Mouse (Mus musculus) MEL (cell line): Measurements from ENCODE around the gene Hoxc4. TPM values are rescaled to one million over a fixed set of nuclear protein-coding genes. Genes with fewer than 3 reads are reported as not detected.
A peak's percentile ranks its signal among the peaks of the same experiment; 100 is the strongest.

ENCODE experiments used
- DNase-seq: peaks from one replicate; pipeline ENCODE4 v3.0.0; 2011; ENCODE audit warnings: low read depth, low spot score
- H3K27ac ChIP-seq: 2 replicates; pipeline ENCODE4 v1.5.1; 2012; ENCODE audit warnings: low read depth, mild to moderate bottlenecking, control low read depth, low read length, moderate library complexity; ENCODE audit not compliant: control insufficient read depth
- H3K27me3 ChIP-seq, 2 experiments: fragments of 150-350 bp in 1 of 2; sonication (generic) in 1 of 2; 2 replicates each; pipeline ENCODE4 v1.6.1; 2012; ENCODE audit warnings: low read length in 2 of 2, mild to moderate bottlenecking in 2 of 2, improper control_type of control experiment in 1 of 2, moderate library complexity in 1 of 2; ENCODE audit not compliant: insufficient read depth in 2 of 2, control insufficient read depth in 1 of 2
- H3K36me3 ChIP-seq, 2 experiments: 2 replicates each; pipeline ENCODE4 v1.6.1; 2012 to 2014; ENCODE audit warnings: low read length in 2 of 2, improper control_type of control experiment in 1 of 2, inconsistent platforms in 1 of 2, mild to moderate bottlenecking in 1 of 2; ENCODE audit not compliant: insufficient read depth in 2 of 2, control insufficient read depth in 1 of 2
- H3K4me1 ChIP-seq, 2 experiments: fragments of 150-350 bp in 1 of 2; sonication (generic) in 1 of 2; 2 replicates each; pipeline ENCODE4 v1.6.1; 2012; ENCODE audit warnings: low read length in 2 of 2, improper control_type of control experiment in 1 of 2, mild to moderate bottlenecking in 1 of 2; ENCODE audit not compliant: insufficient read depth in 2 of 2, control insufficient read depth in 1 of 2
- H3K4me3 ChIP-seq, 2 experiments: fragments of 150-350 bp in 1 of 2; sonication (generic) in 1 of 2; 2 replicates each; pipeline ENCODE4 v1.5.1; 2012; ENCODE audit warnings: low read depth in 2 of 2, low read length in 2 of 2, mild to moderate bottlenecking in 2 of 2, moderate library complexity in 2 of 2, control low read depth in 1 of 2, improper control_type of control experiment in 1 of 2; ENCODE audit not compliant: control insufficient read depth in 1 of 2, insufficient read depth in 1 of 2
- H3K79me2 ChIP-seq: 2 replicates; pipeline ENCODE4 v1.6.1; 2012; ENCODE audit warnings: mild to moderate bottlenecking, low read length, moderate library complexity; ENCODE audit not compliant: control insufficient read depth, poor library complexity, insufficient read depth
- H3K9ac ChIP-seq: 2 replicates; pipeline ENCODE4 v1.6.1; 2012; ENCODE audit warnings: low read depth, mild to moderate bottlenecking, control low read depth, low read length, moderate library complexity; ENCODE audit not compliant: control insufficient read depth, poor library complexity, severe bottlenecking
- H3K9me3 ChIP-seq: fragments of 150-350 bp; sonication (generic); replicated peaks from 2 replicates; pipeline ENCODE4 v1.6.1; 2012; ENCODE audit warnings: mild to moderate bottlenecking, low read length, improper control_type of control experiment, moderate library complexity; ENCODE audit not compliant: insufficient read depth
- BHLHE40 ChIP-seq: IDR thresholded peaks from 2 replicates; pipeline ENCODE4 v1.6.1; 2012; ENCODE audit warnings: low read depth, mild to moderate bottlenecking, inconsistent platforms, low read length, improper control_type of control experiment, borderline replicate concordance
- CHD1 ChIP-seq: IDR thresholded peaks from 2 replicates; pipeline ENCODE4 v1.6.1; 2012; ENCODE audit warnings: low read depth, mild to moderate bottlenecking, inconsistent platforms, low read length, improper control_type of control experiment
- CTCF ChIP-seq, 3 experiments: IDR thresholded peaks in 2 of 3; conservative IDR thresholded peaks in 1 of 3; 2 replicates each; pipeline ENCODE4 v1.5.1; 2011 to 2012; ENCODE audit warnings: low read length in 3 of 3, low read depth in 2 of 3, mild to moderate bottlenecking in 2 of 3, improper control_type of control experiment in 1 of 3, inconsistent platforms in 1 of 3, mixed read lengths in 1 of 3, moderate library complexity in 1 of 3; ENCODE audit not compliant: control insufficient read depth in 1 of 3, insufficient read depth in 1 of 3, poor library complexity in 1 of 3, severe bottlenecking in 1 of 3
- E2F4 ChIP-seq: IDR thresholded peaks from 2 replicates; pipeline ENCODE4 v1.6.1; 2011; ENCODE audit warnings: low read depth, low read length, improper control_type of control experiment, borderline replicate concordance
- EP300 ChIP-seq, 2 experiments: IDR thresholded peaks; 2 replicates each; pipeline ENCODE4 v1.6.1; 2011; ENCODE audit warnings: improper control_type of control experiment in 2 of 2, low read length in 2 of 2, low read depth in 1 of 2, mild to moderate bottlenecking in 1 of 2
- HCFC1 ChIP-seq: IDR thresholded peaks from 2 replicates; pipeline ENCODE4 v1.6.1; 2012; ENCODE audit warnings: low read depth, mild to moderate bottlenecking, inconsistent platforms, low read length, improper control_type of control experiment, moderate library complexity
- JUND ChIP-seq: IDR thresholded peaks from 2 replicates; pipeline ENCODE4 v1.6.1; 2011; ENCODE audit warnings: low read depth, mild to moderate bottlenecking, improper control_type of control experiment, low read length
- MAZ ChIP-seq: IDR thresholded peaks from 2 replicates; pipeline ENCODE4 v1.6.1; 2012; ENCODE audit warnings: low read depth, mild to moderate bottlenecking, inconsistent platforms, low read length, improper control_type of control experiment
- MEF2A ChIP-seq: IDR thresholded peaks from 2 replicates; pipeline ENCODE4 v1.6.1; 2014; ENCODE audit warnings: low read depth, mild to moderate bottlenecking, inconsistent platforms, low read length, improper control_type of control experiment; ENCODE audit not compliant: poor library complexity, insufficient replicate concordance, severe bottlenecking; ENCODE audit errors: extremely low read depth
- MXI1 ChIP-seq: IDR thresholded peaks from 2 replicates; pipeline ENCODE4 v1.6.1; 2011; ENCODE audit warnings: mild to moderate bottlenecking, low read depth, low read length, improper control_type of control experiment
- MYC ChIP-seq: IDR thresholded peaks from 2 replicates; pipeline ENCODE4 v1.6.1; 2011; ENCODE audit warnings: low read depth, mild to moderate bottlenecking, low read length, improper control_type of control experiment, moderate library complexity
- POLR2A ChIP-seq, 2 experiments: IDR thresholded peaks; 2 replicates each; pipeline ENCODE4 v1.6.1; 2011 to 2012; ENCODE audit warnings: low read length in 2 of 2, mild to moderate bottlenecking in 2 of 2, control low read depth in 1 of 2, improper control_type of control experiment in 1 of 2, low read depth in 1 of 2, moderate library complexity in 1 of 2; ENCODE audit not compliant: control insufficient read depth in 1 of 2, insufficient read depth in 1 of 2, poor library complexity in 1 of 2
- POLR2AphosphoS2 ChIP-seq: IDR thresholded peaks from 2 replicates; pipeline ENCODE4 v1.6.1; 2011; ENCODE audit warnings: low read length, improper control_type of control experiment
- SIN3A ChIP-seq: IDR thresholded peaks from 2 replicates; pipeline ENCODE4 v1.6.1; 2012; ENCODE audit warnings: low read length, improper control_type of control experiment, inconsistent platforms
- TAL1 ChIP-seq: IDR thresholded peaks from 2 replicates; pipeline ENCODE4 v1.6.1; 2012; ENCODE audit warnings: mild to moderate bottlenecking, inconsistent platforms, low read length, moderate library complexity, mixed read lengths
- TBP ChIP-seq: IDR thresholded peaks from 2 replicates; pipeline ENCODE4 v1.8.0; 2011; ENCODE audit warnings: low read depth, low read length, improper control_type of control experiment
- TCF12 ChIP-seq: IDR thresholded peaks from 2 replicates; pipeline ENCODE4 v1.6.1; 2014; ENCODE audit warnings: low read depth, mild to moderate bottlenecking, inconsistent platforms, low read length, improper control_type of control experiment, moderate library complexity
- UBTF ChIP-seq: IDR thresholded peaks from 2 replicates; pipeline ENCODE4 v1.6.1; 2012; ENCODE audit warnings: low read depth, mild to moderate bottlenecking, inconsistent platforms, low read length, improper control_type of control experiment, moderate library complexity, borderline replicate concordance; ENCODE audit not compliant: insufficient read depth
- USF1 ChIP-seq: IDR thresholded peaks from 2 replicates; pipeline ENCODE4 v1.6.1; 2014; ENCODE audit warnings: low read depth, mild to moderate bottlenecking, inconsistent platforms, low read length, improper control_type of control experiment, moderate library complexity
- USF2 ChIP-seq, 2 experiments: IDR thresholded peaks; 2 replicates each; pipeline ENCODE4 v1.6.1; 2011 to 2012; ENCODE audit warnings: improper control_type of control experiment in 2 of 2, low read length in 2 of 2, borderline replicate concordance in 1 of 2, inconsistent platforms in 1 of 2, low read depth in 1 of 2, mild to moderate bottlenecking in 1 of 2; ENCODE audit not compliant: insufficient read depth in 1 of 2
- ZC3H11A ChIP-seq: IDR thresholded peaks from 2 replicates; pipeline ENCODE4 v1.6.1; 2012; ENCODE audit warnings: low read depth, mild to moderate bottlenecking, inconsistent platforms, low read length, improper control_type of control experiment
- ZNF384 ChIP-seq: IDR thresholded peaks from 2 replicates; pipeline ENCODE4 v1.6.1; 2012; ENCODE audit warnings: low read depth, mild to moderate bottlenecking, inconsistent platforms, low read length, improper control_type of control experiment
- polyA plus RNA-seq, 2 experiments: library from polyadenylated mRNA; stranded (reverse) in 1 of 2; unstranded in 1 of 2; fragments of >175 nt in 1 of 2; fragments of >200 nt in 1 of 2; gene quantifications; 2 replicates each; pipeline versions ENCODE4 v1.2.1 to v1.2.4; 2012; ENCODE audit warnings: low replicate concordance in 2 of 2, low read depth in 1 of 2; ENCODE audit not compliant: insufficient read length in 2 of 2, insufficient read depth in 1 of 2, missing spikeins in 1 of 2
- total RNA-seq: library from RNA; depleted of rRNA; stranded (reverse); fragments of 300-350 nt; gene quantifications from 2 replicates; pipeline ENCODE4 v1.2.3, GENCODE M21; 2012

The Hoxc4 gene
- total and polyA plus RNA-seq, 3 experiments, result 2.6 to 9.4 TPM; not detected in 1

GRCm38 (mm10) chr15:103009265-103010111 lies 9.2 kb upstream of the Hoxc4 start:
- Histone ChIP-seq H3K4me1 (peaks cover 9 to 18% of the 10 kb centered on the region in 2 experiments; a peak in 3 of 4 replicates), H3K36me3 (peaks cover 0 to 14% of the 10 kb centered on the region in 2 experiments; a peak in 2 of 4 replicates), H3K27me3 (no peaks in the 10 kb centered on the region), H3K4me3 (no peak overlapping the region), H3K9me3 (no peaks in the 10 kb centered on the region), H3K79me2 (peaks cover 10% of the 10 kb centered on the region), H3K27ac (no peak overlapping the region), H3K9ac (no peak overlapping the region)
- TF ChIP-seq ZNF384 (peak; percentile 41; the same call in 1 of the 2 replicates), E2F4 (no peak), USF1 (peak; percentile 88), USF2 (IDR thresholded peaks at IDR 0.05; ENCODE audit: borderline replicate concordance in 1 of 2, insufficient read depth in 1 of 2, low read depth in 1 of 2, low read length in 2 of 2) (peak in 1 of 2 experiments; percentile 52; a peak in 1 of 4 replicates)
- DNase-seq, result peak; percentile 40

GRCm38 (mm10) chr15:103010112-103010846 lies 8.5 kb upstream of the Hoxc4 start:
- peak overlapping the region; percentile 50 to 62 for H3K4me3 ChIP-seq
- H3K79me2 ChIP-seq, result peaks cover 10% of the 10 kb centered on the region
- H3K9me3 ChIP-seq, result no peaks in the 10 kb centered on the region
- no peak for TF ChIP-seq SIN3A
- TF ChIP-seq CTCF (IDR thresholded peaks at IDR 0.05 in 2 of 3, conservative IDR thresholded peaks at IDR 0.05 in 1 of 3; ENCODE audit: control insufficient read depth in 1 of 3, insufficient read depth in 1 of 3, low read depth in 2 of 3, low read length in 3 of 3, poor library complexity in 1 of 3, severe bottlenecking in 1 of 3), result no peak
- no peak for TF ChIP-seq TCF12
- TF ChIP-seq USF2 (IDR thresholded peaks at IDR 0.05; ENCODE audit: borderline replicate concordance in 1 of 2, insufficient read depth in 1 of 2, low read depth in 1 of 2, low read length in 2 of 2), result no peak
- no peak for TF ChIP-seq USF1
- no peak for TF ChIP-seq UBTF
- no peak for TF ChIP-seq BHLHE40
- no peak for TF ChIP-seq MXI1
- TF ChIP-seq ZC3H11A, result no peak
- TF ChIP-seq HCFC1, result no peak
- no peak for TF ChIP-seq CHD1
- no peak for TF ChIP-seq EP300 (IDR thresholded peaks at IDR 0.05; ENCODE audit: low read depth in 1 of 2, low read length in 2 of 2)
- TF ChIP-seq JUND, result no peak
- no peak for TF ChIP-seq MEF2A
- no peak for TF ChIP-seq MYC
- no peak for TF ChIP-seq POLR2A (IDR thresholded peaks at IDR 0.05; ENCODE audit: control insufficient read depth in 1 of 2, insufficient read depth in 1 of 2, low read depth in 1 of 2, low read length in 2 of 2, poor library complexity in 1 of 2)
- TF ChIP-seq TBP, result no peak
- TF ChIP-seq POLR2AphosphoS2, result no peak
- TF ChIP-seq MAZ, result no peak
- TF ChIP-seq TAL1, result no peak
- TF ChIP-seq, all 39 proteins: peak for 0
- Histone ChIP-seq H3K27me3 (no peaks in the 10 kb centered on the region), H3K9ac (peak overlapping the region; percentile 91), H3K27ac (peak overlapping the region; percentile 59), H3K4me1 (peaks cover 9 to 18% of the 10 kb centered on the region in 2 experiments; a peak in 3 of 4 replicates), H3K36me3 (peaks cover 0 to 14% of the 10 kb centered on the region in 2 experiments; a peak in 2 of 4 replicates)
- DNase-seq, result no peak
